Mouse (Mus musculus) central nervous system, embryonic 11.5 days (tissue): ENCODE measurements around the gene Lyar. TPM values are rescaled to one million over a fixed set of nuclear protein-coding genes. Genes with fewer than 3 reads are reported as not detected.

Source experiments
- polyA plus RNA-seq: library from polyadenylated mRNA; depleted of rRNA; stranded (reverse); fragments of >200 nt; gene quantifications from 2 replicates; pipeline ENCODE4 v1.2.3, GENCODE M21; 2012; rRNA removed

The Lyar gene
- polyA plus RNA-seq = 75.2 and 123 TPM in 2 replicates

DNA sequence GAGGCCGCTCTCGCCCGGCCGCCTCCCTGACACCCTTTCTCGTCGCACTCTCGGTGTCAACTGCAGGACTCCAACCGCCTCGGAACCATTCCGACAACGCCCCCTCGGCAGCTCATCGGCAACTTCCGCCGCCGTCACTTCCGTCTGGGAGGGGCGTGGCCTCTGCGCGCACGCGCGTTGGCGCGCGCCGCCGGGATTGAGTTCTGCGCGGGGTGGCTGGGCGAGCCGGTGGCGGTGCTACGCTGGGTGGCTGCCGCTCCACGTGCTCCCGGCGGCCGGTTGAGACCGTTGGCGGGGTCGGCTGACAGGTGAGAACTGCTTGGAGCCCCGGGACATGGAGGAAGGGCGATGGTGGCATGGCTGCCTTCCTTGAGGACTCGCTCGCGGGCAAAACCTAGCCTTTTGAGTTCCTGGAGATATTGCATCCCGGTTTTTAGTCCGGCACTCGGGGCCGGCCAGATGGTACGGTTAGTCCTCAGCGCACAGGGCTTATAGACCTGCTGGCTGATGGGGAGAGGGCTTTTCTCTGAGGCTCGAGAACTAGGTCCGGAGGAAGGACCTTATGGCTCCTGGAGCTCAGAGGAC is at the start of gene Lyar, which contains the start of gene Zbtb49:
Gene Lyar, plus strand, starts transcription at position 143 of the 585 bp plus-strand sequence.
Gene Zbtb49, minus strand, starts transcription at position 130 of the 585 bp plus-strand sequence.

DNA sequence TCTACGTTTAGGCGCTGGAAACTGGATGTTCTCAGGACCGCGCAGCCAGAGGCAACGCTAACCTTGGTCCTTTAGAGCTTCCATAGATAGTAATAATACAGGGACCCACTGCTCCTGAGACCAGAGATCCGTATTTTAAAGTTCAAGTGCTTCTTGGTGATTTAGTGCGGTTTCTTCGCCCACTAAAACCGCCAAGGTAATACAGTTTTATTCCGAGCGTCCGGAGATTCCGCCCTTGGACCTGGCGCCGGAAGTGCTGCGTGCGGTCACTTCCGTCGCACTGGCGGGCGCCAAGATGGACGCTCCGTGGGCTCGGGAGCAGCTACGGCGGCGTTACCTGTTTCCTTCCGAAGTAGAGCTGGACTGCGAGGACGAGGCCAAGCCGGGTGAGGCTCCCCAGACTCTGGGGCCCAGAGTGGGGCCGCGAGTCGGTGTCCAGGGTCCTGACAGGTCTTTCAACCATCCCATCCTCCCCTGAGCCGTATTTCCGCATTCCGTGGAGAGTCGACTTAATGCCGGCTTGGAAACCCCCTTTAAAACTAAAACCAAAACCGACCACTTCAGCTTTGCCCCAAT is 39.9 kb downstream of the Lyar start, which contains the start of gene Tmem128:
Gene Tmem128, plus strand, starts transcription at position 79 of the 576 bp plus-strand sequence.

DNA sequence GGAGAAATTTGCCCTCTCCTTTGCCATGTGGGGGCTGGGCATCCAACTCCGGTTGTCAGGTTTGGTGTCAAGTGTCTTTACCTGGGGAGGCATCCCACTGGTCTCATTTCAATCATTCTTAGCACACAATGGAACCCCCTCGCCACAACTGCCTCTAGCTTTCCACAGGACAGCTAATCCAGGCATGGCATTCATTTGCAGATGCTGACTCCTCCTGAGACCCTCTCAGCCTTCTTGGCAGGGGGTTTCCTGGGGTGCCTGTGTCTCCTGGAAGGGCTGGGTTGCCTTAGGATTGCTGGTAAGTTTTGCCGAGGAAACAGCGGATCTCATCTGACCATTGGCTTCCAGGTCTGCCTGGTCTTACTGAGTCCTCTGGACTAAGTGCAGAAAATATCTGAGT is 55.5 kb downstream of the Lyar start, which contains the start of gene Otop1:
Gene Otop1, plus strand, starts transcription at position 202 of the 400 bp plus-strand sequence.

Other genes with a start within 250 kb of the Lyar start
- gene Stx18, start 181.7 kb upstream of the Lyar start, polyA plus RNA-seq = 36.7 and 47.3 TPM in 2 replicates
- gene Nsg1, start 60.6 kb upstream of the Lyar start, polyA plus RNA-seq = 165 and 172 TPM in 2 replicates
- gene Zbtb49, start within 50 bp of the Lyar start, polyA plus RNA-seq = 25.8 and 27.0 TPM in 2 replicates
- 50.1 and 70.9 TPM in 2 replicates for gene Tmem128, start 39.7 kb downstream of the Lyar start, polyA plus RNA-seq
- 0.02 TPM in 2 replicates for gene Otop1, start 55.5 kb downstream of the Lyar start, polyA plus RNA-seq
- 0.02 and 0.06 TPM in 2 replicates for gene Drd5, start 98.9 kb downstream of the Lyar start, polyA plus RNA-seq